In the genomic region with DNA sequence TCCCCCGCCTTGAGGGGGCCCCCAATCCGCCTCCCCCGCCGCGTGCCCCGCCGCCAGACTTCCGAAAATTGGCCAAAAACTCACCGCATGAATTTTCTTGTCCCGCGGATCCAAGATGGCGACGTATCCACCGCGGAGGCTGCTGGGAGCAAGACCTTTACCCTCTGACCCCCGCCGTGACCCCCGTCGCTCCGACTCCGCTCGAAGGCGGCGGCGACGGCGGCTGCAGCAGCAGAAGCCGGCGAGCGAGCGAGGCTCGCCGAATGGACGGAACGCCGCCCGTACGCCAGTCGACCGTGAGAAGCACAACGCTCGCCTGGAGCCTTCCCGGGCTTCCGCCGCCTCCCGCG, we compare ENCODE assay signal across 8 mouse cellular contexts. TPM values are rescaled to one million over a fixed set of nuclear protein-coding genes. Genes with fewer than 3 reads are reported as not detected.
DNase-seq lines count a peak whose midpoint lies in the region; ATAC-seq and TF ChIP-seq lines count a peak whose summit lies in the region.

A gene (minus strand): TSS at position 143 of the 350 bp plus-strand sequence.

- ATAC-seq in Patski = no peak
- peak; percentile 90 for ATAC-seq in hindbrain, embryonic 14.5 days (ENCODE audit: low FRiP score)

- H3K4me3 ChIP-seq in hindbrain, embryonic 14.5 days (replicated peaks; ENCODE audit: low read length) = peak within 1 kb of the TSS; percentile 96

- in situ Hi-C loops in Patski (cut with MboI; ENCODE audit: low pct_unique_long_range_greater_than_20kb) = no loop called here

- peak within 1 kb of the TSS; percentile 99 for H3K27ac ChIP-seq in hindbrain, embryonic 14.5 days

- no peaks in the 10 kb centered on the region for H3K9me3 ChIP-seq in hindbrain, embryonic 14.5 days (ENCODE audit: control insufficient read depth, low read length)

- CTCF ChIA-PET in Patski (lab: Charles Lee) = no interaction called here

- H3K4me2 ChIP-seq in hindbrain, embryonic 14.5 days (replicated peaks) = peak within 1 kb of the TSS; percentile 84

- H3K36me3 ChIP-seq in hindbrain, embryonic 14.5 days (replicated peaks; ENCODE audit: control insufficient read depth, insufficient read depth) = peaks cover 8% of the 10 kb centered on the region

- H3K4me1 ChIP-seq in hindbrain, embryonic 14.5 days (replicated peaks; ENCODE audit: control insufficient read depth, insufficient read depth, low read length) = peaks cover 25% of the 10 kb centered on the region

- H3K9ac ChIP-seq in hindbrain, embryonic 14.5 days = peak within 1 kb of the TSS; percentile 92

- DNase-seq in Patski (ENCODE audit: low read depth, low spot score) = peak; percentile 24
- peak; percentile 99 for DNase-seq in cerebellum, postnatal 14 days
- DNase-seq in frontal cortex, postnatal 25 days (ENCODE audit: low spot score in 2 of 2) = peak; percentile 90 to 92
- peak; percentile 91 for DNase-seq in hindbrain, embryonic 14.5 days (ENCODE audit: low spot score)
- DNase-seq in layer of hippocampus, postnatal 36 days = peak; percentile 93 to 94
- peak; percentile 94 for DNase-seq in lung, postnatal 36 days
- DNase-seq in retina, postnatal 1 day = peak; percentile 95
- DNase-seq in urinary bladder, adult 18-20 months (ENCODE audit: low spot score in 2 of 2) = peak; percentile 85 to 95

- H3K27me3 ChIP-seq in Patski = no peaks in the 10 kb centered on the region
- no peaks in the 10 kb centered on the region for H3K27me3 ChIP-seq in hindbrain, embryonic 14.5 days (ENCODE audit: control insufficient read depth, insufficient read depth, low read length)

- WGBS in hindbrain, embryonic 14.5 days = under 1% methylated on average over 46 of the region's 47 CpGs

- POLR2A ChIA-PET in Patski (lab: Charles Lee) = interaction anchor here (0.6 to 0.7 kb wide), 3 partner anchors 21 to 189 kb away, joined by 3 to 4 read pairs (median 3); no protein-coding TSS in a partner anchor

- TF ChIP-seq CTCF in Patski (IDR thresholded peaks at IDR 0.05) = no peak

RNA-seq across cellular contexts. Expression of the gene that starts here (rescaled TPM):
- 68.5 TPM for polyA plus RNA-seq in Patski (2021)
- polyA plus RNA-seq in hindbrain, embryonic 14.5 days (2014; fragmentation: Nextera tagmentation; extraction: Ambion mirVana) = 94.4 and 103 TPM in 2 replicates
- total RNA-seq in layer of hippocampus, postnatal 36 days (2021) = 10 to 100 TPM; 87.0 to 90.6 TPM

Comparison
In these comparisons a context has a peak if more than half of its experiments do, and no peak if none do; other contexts are left out.
1. DNase-seq: peak in every context shown above with its lines; median percentile 99 in cerebellum, postnatal 14 days; 95 in retina, postnatal 1 day; 94 in lung, postnatal 36 days; 94 in layer of hippocampus, postnatal 36 days; 91 in frontal cortex, postnatal 25 days; 91 in hindbrain, embryonic 14.5 days; 90 in urinary bladder, adult 18-20 months; 24 in Patski.